Mouse (Mus musculus): ENCODE results near the gene Tmcc2.
"Not testable (repeated sequence)": the region's sequence is repeated elsewhere in the genome, so short reads cannot be mapped to it uniquely, and the experiment has no call there.

Tmcc2 gene

GRCm38 (mm10) chr1:132367692-132368506 lies 23.2 kb downstream of the Tmcc2 start:
- DNase-seq (ENCODE audit: low spot score), result peak; percentile 60

- DNase-seq (ENCODE audit: low spot score), result no peak
Observed at GRCm38 (mm10) chr1:132366937-132367336, 24.1 kb downstream of the Tmcc2 start.

- no peak for DNase-seq (ENCODE audit: low spot score)
Observed at GRCm38 (mm10) chr1:132366235-132366634, 24.8 kb downstream of the Tmcc2 start.

GRCm38 (mm10) chr1:132365645-132366044 lies 25.4 kb downstream of the Tmcc2 start:
- no peak for DNase-seq (ENCODE audit: low spot score)

GRCm38 (mm10) chr1:132364896-132365557 lies 26.1 kb downstream of the Tmcc2 start:
- no peak for DNase-seq (ENCODE audit: low spot score)

- DNase-seq (ENCODE audit: low spot score), result no peak
Observed at GRCm38 (mm10) chr1:132364388-132364787, 26.7 kb downstream of the Tmcc2 start.

- DNase-seq (ENCODE audit: low spot score), result no peak
Observed at GRCm38 (mm10) chr1:132361959-132362358, 29.1 kb downstream of the Tmcc2 start.

- no peak for DNase-seq (ENCODE audit: low spot score)
Observed at GRCm38 (mm10) chr1:132356841-132357240, 34.2 kb downstream of the Tmcc2 start.

- peak; percentile 74 for DNase-seq (ENCODE audit: low spot score)
Observed at GRCm38 (mm10) chr1:132355841-132356242, 35.2 kb downstream of the Tmcc2 start.

GRCm38 (mm10) chr1:132355162-132355601 lies 35.9 kb downstream of the Tmcc2 start:
- DNase-seq (ENCODE audit: low spot score), result no peak

GRCm38 (mm10) chr1:132354234-132354633 lies 36.8 kb downstream of the Tmcc2 start:
- DNase-seq (ENCODE audit: low spot score), result no peak

GRCm38 (mm10) chr1:132353389-132353788 lies 37.7 kb downstream of the Tmcc2 start:
- DNase-seq (ENCODE audit: low spot score), result no peak

GRCm38 (mm10) chr1:132351058-132351457 lies 40.0 kb downstream of the Tmcc2 start:
- DNase-seq (ENCODE audit: low spot score), result no peak

- not testable (repeated sequence) for DNase-seq (ENCODE audit: low spot score)
Observed at GRCm38 (mm10) chr1:132349601-132350000, 41.5 kb downstream of the Tmcc2 start.

- DNase-seq (ENCODE audit: low spot score), result not testable (repeated sequence)
Observed at GRCm38 (mm10) chr1:132349049-132349448, 42.0 kb downstream of the Tmcc2 start.

- no peak for DNase-seq (ENCODE audit: low spot score)
Observed at GRCm38 (mm10) chr1:132348401-132348800, 42.7 kb downstream of the Tmcc2 start.

- DNase-seq (ENCODE audit: low spot score), result no peak
Observed at GRCm38 (mm10) chr1:132346951-132347350, 44.1 kb downstream of the Tmcc2 start.

GRCm38 (mm10) chr1:132346134-132346851 lies 44.8 kb downstream of the Tmcc2 start:
- no peak for DNase-seq (ENCODE audit: low spot score)

- DNase-seq (ENCODE audit: low spot score), result no peak
Observed at GRCm38 (mm10) chr1:132345514-132345913, 45.6 kb downstream of the Tmcc2 start.

- DNase-seq (ENCODE audit: low spot score), result no peak
Observed at GRCm38 (mm10) chr1:132343656-132344055, 47.4 kb downstream of the Tmcc2 start.

- no peak for DNase-seq (ENCODE audit: low spot score)
Observed at GRCm38 (mm10) chr1:132343191-132343590, 47.9 kb downstream of the Tmcc2 start.

- DNase-seq (ENCODE audit: low spot score), result no peak
Observed at GRCm38 (mm10) chr1:132342518-132342917, 48.6 kb downstream of the Tmcc2 start.
